Mouse (Mus musculus): ENCODE results near the gene Gm5724.

The Gm5724 gene
- long read RNA-seq, experiment 1, result 0 reads
- long read RNA-seq, experiment 2, result 0 reads

GRCm38 (mm10) chr6:141773710-141774109, at the start of gene Gm5724:
Gene Gm5724 (minus strand): TSS chr6:141773810.
- intact Hi-C loops (cut with DNase I), result no loop called here

GRCm38 (mm10) chr6:141797837-141798236, 24.2 kb upstream of the Gm5724 start:
- intact Hi-C loops (cut with DNase I), result loop anchor here (5.0 kb wide), 1 partner anchor 311 kb away; no protein-coding TSS in a partner anchor

- intact Hi-C loops (cut with DNase I), result no loop called here
Measured at GRCm38 (mm10) chr6:141774476-141774875, 866 bp upstream of the Gm5724 start.

GRCm38 (mm10) chr6:141691246-141691645, 82.4 kb downstream of the Gm5724 start:
- intact Hi-C loops (cut with DNase I), result no loop called here

GRCm38 (mm10) chr6:141687008-141687407, 86.6 kb downstream of the Gm5724 start:
- intact Hi-C loops (cut with DNase I), result no loop called here

Data from adrenal gland (tissue).